Mouse (Mus musculus) left cerebral cortex, postnatal 4 days (tissue): ENCODE measurements around the gene Znrf2. TPM values are rescaled to one million over a fixed set of nuclear protein-coding genes. Genes with fewer than 3 reads are reported as not detected.

Experiments used
- DNase-seq: peaks from one replicate; pipeline ENCODE4 v3.0.0-alpha.2; 2022
- intact Hi-C: fragments of 180-260 bp; cut with DNase I; formaldehyde crosslinking; loops from one replicate; pipeline ENCODE4 v1.15.1; 2025
- total RNA-seq, 2 experiments: library from RNA; stranded (reverse); gene quantifications; 2 replicates each; pipeline ENCODE4 v1.2.3; 2021

Znrf2 gene
- total RNA-seq, 2 experiments from 2014 or later: 62.1 to 65.2 TPM

- intact Hi-C loops: no loop called here
- DNase-seq: no peak
Observed at GRCm38 (mm10) chr6:54906053-54907040, 89.6 kb downstream of the Znrf2 start.

- intact Hi-C loops: no loop called here
- DNase-seq: no peak
Observed at GRCm38 (mm10) chr6:54914977-54915376, 98.3 kb downstream of the Znrf2 start.

GRCm38 (mm10) chr6:54916163-54916562 is 99.4 kb downstream of the Znrf2 start:
- intact Hi-C loops: no loop called here
- DNase-seq: no peak

GRCm38 (mm10) chr6:54916941-54917340 is 100.2 kb downstream of the Znrf2 start:
- intact Hi-C loops: no loop called here
- no peak for DNase-seq

GRCm38 (mm10) chr6:54917523-54917922 is 100.8 kb downstream of the Znrf2 start:
- peak; percentile 29 for DNase-seq

GRCm38 (mm10) chr6:54918521-54918920 is 101.8 kb downstream of the Znrf2 start:
- intact Hi-C loops: no loop called here
- no peak for DNase-seq

More at GRCm38 (mm10) chr6:54917523-54917922, 100.8 kb downstream of the Znrf2 start:
- intact Hi-C loops: no loop called here

- no peak for DNase-seq
- intact Hi-C loops: no loop called here
Observed at GRCm38 (mm10) chr6:54924538-54924937, 107.8 kb downstream of the Znrf2 start.

GRCm38 (mm10) chr6:54925736-54926440 is 109.2 kb downstream of the Znrf2 start:
- no peak for DNase-seq
- intact Hi-C loops: no loop called here

GRCm38 (mm10) chr6:54926899-54927298 is 110.2 kb downstream of the Znrf2 start:
- DNase-seq: no peak
- intact Hi-C loops: no loop called here

- intact Hi-C loops: no loop called here
- DNase-seq: no peak
Observed at GRCm38 (mm10) chr6:54927946-54928345, 111.2 kb downstream of the Znrf2 start.

- DNase-seq: no peak
- intact Hi-C loops: no loop called here
Observed at GRCm38 (mm10) chr6:54931641-54932040, 114.9 kb downstream of the Znrf2 start.

- intact Hi-C loops: no loop called here
Observed at GRCm38 (mm10) chr6:54932526-54932925, 115.8 kb downstream of the Znrf2 start.

GRCm38 (mm10) chr6:54933216-54933615 is 116.5 kb downstream of the Znrf2 start:
- DNase-seq: no peak
- intact Hi-C loops: no loop called here

More at GRCm38 (mm10) chr6:54932526-54932925, 115.8 kb downstream of the Znrf2 start:
- no peak for DNase-seq

- intact Hi-C loops: no loop called here
Observed at GRCm38 (mm10) chr6:54933866-54934265, 117.2 kb downstream of the Znrf2 start.

GRCm38 (mm10) chr6:54934313-54934712 is 117.6 kb downstream of the Znrf2 start:
- DNase-seq: no peak
- intact Hi-C loops: no loop called here

More at GRCm38 (mm10) chr6:54933866-54934265, 117.2 kb downstream of the Znrf2 start:
- no peak for DNase-seq

GRCm38 (mm10) chr6:54934930-54935329 is 118.2 kb downstream of the Znrf2 start:
- intact Hi-C loops: no loop called here
- DNase-seq: no peak

- intact Hi-C loops: no loop called here
Observed at GRCm38 (mm10) chr6:54936496-54936895, 119.8 kb downstream of the Znrf2 start.

GRCm38 (mm10) chr6:54939631-54940030 is 122.9 kb downstream of the Znrf2 start:
- intact Hi-C loops: no loop called here
- DNase-seq: peak; percentile 22

More at GRCm38 (mm10) chr6:54936496-54936895, 119.8 kb downstream of the Znrf2 start:
- DNase-seq: no peak

- intact Hi-C loops: no loop called here
- DNase-seq: peak; percentile 24
Observed at GRCm38 (mm10) chr6:54940126-54940525, 123.4 kb downstream of the Znrf2 start.

- intact Hi-C loops: no loop called here
- no peak for DNase-seq
Observed at GRCm38 (mm10) chr6:54941149-54941548, 124.4 kb downstream of the Znrf2 start.
